In genomic region chr6:35288114-35288761, GRCm38 (mm10) we compare ENCODE assay signal across 8 mouse cellular contexts. TPM values are rescaled to one million over a fixed set of nuclear protein-coding genes. Genes with fewer than 3 reads are reported as not detected.
DNase-seq lines count a peak whose midpoint lies in the region; ATAC-seq lines count a peak whose summit lies in the region.

No protein-coding gene starts in this region.

- ATAC-seq in forebrain, embryonic 15.5 days (replicated peaks) = peak; percentile 57
- ATAC-seq in hematopoietic stem cell, adult 5-6 weeks (replicated peaks in 1 of 2; ENCODE audit: insufficient read depth in 1 of 2, low FRiP score in 2 of 2, low TSS enrichment in 1 of 2, low read depth in 1 of 2, poor library complexity in 2 of 2, severe bottlenecking in 2 of 2) = peak; percentile 44 to 55; a peak in 2 of 4 replicates
- peak; percentile 62; the same call in 1 of the 2 replicates for ATAC-seq in megakaryocyte-erythroid progenitor cell, adult 5-6 weeks (replicated peaks; ENCODE audit: low FRiP score, low TSS enrichment, poor library complexity, severe bottlenecking)

- no peak overlapping the region for H3K27ac ChIP-seq in forebrain, embryonic 15.5 days (replicated peaks)

- DNase-seq in A20 (ENCODE audit: low read depth, low spot score) = peak; percentile 54
- DNase-seq in NIH3T3 (ENCODE audit: low read depth) = peak; percentile 22
- peak; percentile 38 to 45 for DNase-seq in layer of hippocampus, adult 8-10 months (ENCODE audit: low spot score in 2 of 2)
- DNase-seq in testis, postnatal 14 days (ENCODE audit: low spot score) = peak; percentile 83
- DNase-seq in natural killer cell, adult 2 months (ENCODE audit: low spot score in 2 of 2) = no peak

- H3K4me3 ChIP-seq in forebrain, embryonic 15.5 days = no peak overlapping the region

- H3K36me3 ChIP-seq in forebrain, embryonic 15.5 days = no peaks in the 10 kb centered on the region

- H3K9ac ChIP-seq in forebrain, embryonic 15.5 days (replicated peaks) = no peak overlapping the region

- H3K27me3 ChIP-seq in forebrain, embryonic 15.5 days = no peaks in the 10 kb centered on the region

- H3K4me1 ChIP-seq in forebrain, embryonic 15.5 days = peaks cover 16% of the 10 kb centered on the region

- no peak overlapping the region for H3K4me2 ChIP-seq in forebrain, embryonic 15.5 days (replicated peaks)

- H3K9me3 ChIP-seq in forebrain, embryonic 15.5 days = no peaks in the 10 kb centered on the region

- WGBS in forebrain, embryonic 15.5 days = 55% methylated on average over 11 of the region's 11 CpGs

RNA-seq across cellular contexts. Expression of gene Slc13a4, which starts 19.7 kb away (rescaled TPM):
- 3.1 and 3.7 TPM in 2 replicates for polyA plus RNA-seq in forebrain, embryonic 15.5 days (2015; fragmentation: Nextera tagmentation; extraction: Ambion mirVana)
- total RNA-seq in hematopoietic stem cell, adult 5-6 weeks (2017) = not detected in 2 replicates
- 10 to 100 TPM in 1 of 4 experiments, 1 to 10 TPM in 3; 7.1 to 11.5 (median 8.5) TPM for total RNA-seq in layer of hippocampus, adult 8-10 months (2022)
- not detected in 2 replicates for total RNA-seq in megakaryocyte-erythroid progenitor cell, adult 5-6 weeks (2014; fragmentation: Nextera tagmentation)
- not detected in 2 replicates for total RNA-seq in megakaryocyte-erythroid progenitor cell, adult 5-6 weeks (2017)

RNA-seq across cellular contexts. Expression of gene Fam180a, which starts 37.7 kb away (rescaled TPM):
- polyA plus RNA-seq in forebrain, embryonic 15.5 days (2015; fragmentation: Nextera tagmentation; extraction: Ambion mirVana) = 0.34 and 0.56 TPM in 2 replicates
- total RNA-seq in hematopoietic stem cell, adult 5-6 weeks (2017) = not detected in 2 replicates
- 1 to 10 TPM; 1.1 to 3.1 (median 1.9) TPM for total RNA-seq in layer of hippocampus, adult 8-10 months (2022)
- total RNA-seq in megakaryocyte-erythroid progenitor cell, adult 5-6 weeks (2014; fragmentation: Nextera tagmentation) = not detected in 2 replicates
- total RNA-seq in megakaryocyte-erythroid progenitor cell, adult 5-6 weeks (2017) = not detected in 2 replicates

Comparison
In these comparisons a context has a peak if more than half of its experiments do, and no peak if none do; other contexts are left out.
1. DNase-seq: peak in A20 (single experiment), NIH3T3 (single experiment), layer of hippocampus, adult 8-10 months (2 of 2) and testis, postnatal 14 days (single experiment); none in natural killer cell, adult 2 months (0 of 2).
2. Peak in every context shown above with its lines, with median percentiles within 50 percentile points of each other: ATAC-seq.